Mouse (Mus musculus) kidney, postnatal 4 days (tissue): ENCODE measurements at regions not wholly inside any gene's neighbourhood (a gene's known extent, or its start where the extent isn't known, plus 50 kb on each side); places are given as distances from the start of the nearest gene placed in this dataset.

Source experiments
- DNase-seq, 2 experiments: peaks; one replicate each; pipeline ENCODE4 v3.0.0; 2021; ENCODE audit warnings: mixed read lengths in 2 of 2

- no peak for DNase-seq
Measured at GRCm38 (mm10) chr5:112110306-112110969, 141.9 kb downstream of the Cryba4 start.

GRCm38 (mm10) chr5:112120766-112121165 lies 131.6 kb downstream of the Cryba4 start:
- DNase-seq = no peak

DNA sequence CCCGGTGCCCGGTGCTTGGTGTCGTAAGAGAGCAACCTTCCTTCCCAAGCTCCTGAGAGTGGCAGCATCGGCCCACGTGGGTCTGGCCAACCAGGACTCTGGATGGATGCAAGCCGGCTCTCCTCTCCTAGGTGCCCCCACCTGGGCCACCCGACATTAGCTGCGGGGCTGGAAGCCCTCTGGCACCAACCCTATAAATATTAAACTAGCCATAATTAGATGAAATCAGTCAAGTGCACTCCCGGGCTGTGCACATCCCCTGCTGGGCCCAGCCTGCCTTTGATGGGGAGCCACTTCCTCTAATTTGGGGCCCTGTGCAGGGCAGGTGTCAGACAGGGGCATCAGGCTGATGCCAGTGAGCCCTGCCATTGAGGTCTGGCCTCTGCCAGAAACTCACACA lies 130.8 kb downstream of the Cryba4 start:
- peak; percentile 54 to 63 for DNase-seq

- DNase-seq = peak; percentile 49 to 58
Measured at GRCm38 (mm10) chr5:112122581-112122980, 129.7 kb downstream of the Cryba4 start.

DNA sequence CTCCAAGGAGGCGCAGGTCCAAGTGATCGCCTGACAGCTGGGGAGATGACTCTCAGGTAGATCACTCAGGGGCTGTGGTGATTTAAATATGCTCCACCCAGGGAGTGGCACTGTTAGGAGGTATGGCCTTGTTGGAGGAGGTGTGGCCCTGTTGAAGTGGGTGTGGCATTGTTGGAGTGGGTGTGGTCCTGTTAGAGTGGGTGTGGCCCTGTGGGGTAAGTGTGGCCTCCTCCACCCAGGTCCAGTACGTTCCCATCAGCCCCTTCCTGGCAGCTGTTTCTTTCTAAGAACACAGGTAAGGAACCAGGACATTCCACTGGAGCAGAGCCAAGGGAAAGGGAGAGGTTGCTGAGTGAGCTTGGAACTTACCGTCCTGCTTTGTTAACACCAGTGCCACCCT lies 125.1 kb downstream of the Cryba4 start:
- no peak for DNase-seq

- no peak for DNase-seq
Measured at GRCm38 (mm10) chr5:112132746-112133145, 119.6 kb downstream of the Cryba4 start.

GRCm38 (mm10) chr5:112133688-112134573 lies 118.4 kb downstream of the Cryba4 start:
- peak; percentile 29 to 31 for DNase-seq

GRCm38 (mm10) chr5:112136646-112137045 lies 115.7 kb downstream of the Cryba4 start:
- no peak for DNase-seq

GRCm38 (mm10) chr5:112138246-112138645 lies 114.1 kb downstream of the Cryba4 start:
- DNase-seq = no peak

DNA sequence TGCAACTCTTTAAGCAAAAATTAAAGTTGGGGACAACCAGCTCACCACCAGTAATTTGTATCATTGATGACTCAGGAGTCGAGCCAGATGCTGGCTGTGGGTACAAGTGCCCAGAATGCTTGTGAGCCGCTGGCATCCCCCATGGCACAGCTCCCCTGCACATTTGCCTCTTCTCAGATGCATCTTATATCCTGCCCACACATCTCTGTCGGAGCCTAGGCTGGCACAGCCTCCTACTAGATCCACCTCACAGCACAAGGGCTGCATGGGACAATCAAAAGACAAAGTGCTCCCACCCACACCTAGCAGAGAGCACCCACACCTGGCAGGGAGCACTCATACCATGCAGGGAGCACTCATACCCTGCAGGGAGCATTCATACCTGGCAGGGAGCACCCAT lies 109.6 kb downstream of the Cryba4 start:
- DNase-seq = no peak

- no peak for DNase-seq
Measured at GRCm38 (mm10) chr5:112143993-112144621, 108.2 kb downstream of the Cryba4 start.

GRCm38 (mm10) chr5:112153675-112154085 lies 98.6 kb downstream of the Cryba4 start:
- peak; percentile 89 to 90 for DNase-seq

DNA sequence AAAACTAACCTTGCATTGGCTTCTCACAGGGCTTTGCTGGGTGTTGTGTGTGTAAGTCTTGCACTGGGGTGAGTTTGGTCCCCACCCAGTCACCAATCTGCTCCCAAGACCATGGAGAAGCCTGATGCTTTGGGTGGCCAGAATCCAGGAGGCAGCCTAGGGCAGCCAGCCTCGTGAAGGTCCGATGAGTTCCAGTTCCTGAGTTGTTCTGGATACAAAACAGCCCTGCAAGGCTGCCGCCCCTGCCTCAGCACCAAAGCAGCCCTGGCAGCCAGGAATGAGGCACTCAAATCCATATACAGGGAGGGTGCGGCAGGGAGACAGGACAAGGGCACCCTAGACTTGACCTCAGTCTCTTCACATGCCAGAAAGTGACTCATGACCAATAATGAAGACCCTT lies 97.7 kb downstream of the Cryba4 start:
- DNase-seq = no peak

- no peak for DNase-seq
Measured at GRCm38 (mm10) chr5:112155051-112155450, 97.3 kb downstream of the Cryba4 start.

- DNase-seq = no peak
Measured at GRCm38 (mm10) chr5:112156005-112156404, 96.3 kb downstream of the Cryba4 start.

GRCm38 (mm10) chr5:112166410-112167175 lies 85.7 kb downstream of the Cryba4 start:
- no peak for DNase-seq

DNA sequence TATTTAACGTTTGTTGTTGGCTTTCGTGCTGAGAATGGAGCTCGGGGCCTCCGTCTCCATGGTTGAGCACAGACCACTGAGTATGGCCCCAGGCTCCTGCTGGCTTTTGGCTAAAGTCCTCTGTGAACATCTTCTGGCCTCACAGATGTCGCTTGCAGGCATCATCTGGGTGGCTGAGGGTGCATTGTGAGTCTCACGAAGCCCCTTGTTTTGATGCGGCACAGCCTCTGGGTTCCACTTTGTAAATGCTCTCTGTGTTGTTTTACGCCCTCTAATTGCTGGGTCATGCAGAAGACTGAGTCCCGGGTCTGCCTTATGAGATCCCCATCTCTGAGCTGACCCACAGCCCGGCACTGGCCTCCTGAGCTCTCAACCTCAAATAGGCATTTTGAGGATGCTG lies 84.5 kb downstream of the Cryba4 start:
- DNase-seq = no peak

DNA sequence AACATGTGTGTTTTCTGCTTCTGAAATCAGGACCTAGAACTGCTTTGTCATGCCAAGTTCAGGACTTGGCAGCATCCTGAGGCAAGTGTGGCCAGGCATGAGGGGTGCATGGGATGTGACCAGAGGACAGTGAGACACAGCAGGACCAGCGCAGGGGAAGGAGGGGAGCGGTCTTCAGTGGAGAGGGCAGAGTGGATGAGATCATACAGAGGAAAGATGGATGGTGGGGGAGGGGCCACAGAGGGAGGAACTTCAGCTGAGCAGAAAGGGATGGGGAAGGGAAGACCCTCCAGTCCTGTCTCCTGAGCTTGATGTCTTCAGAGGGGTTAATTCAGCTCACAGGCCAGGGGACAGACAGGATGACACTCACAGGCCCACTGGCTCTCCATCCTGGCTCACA lies 81.0 kb downstream of the Cryba4 start:
- DNase-seq = no peak

- peak; percentile 66 to 72 for DNase-seq
Measured at GRCm38 (mm10) chr5:112179213-112180057, 72.9 kb downstream of the Cryba4 start.

GRCm38 (mm10) chr5:112182775-112183174 lies 69.5 kb downstream of the Cryba4 start:
- peak; percentile 56 to 59 for DNase-seq

- no peak for DNase-seq
Measured at GRCm38 (mm10) chr5:112195667-112196066, 56.7 kb downstream of the Cryba4 start.
